Mouse (Mus musculus): ENCODE measurements around the gene Fbxl17.

DNA sequence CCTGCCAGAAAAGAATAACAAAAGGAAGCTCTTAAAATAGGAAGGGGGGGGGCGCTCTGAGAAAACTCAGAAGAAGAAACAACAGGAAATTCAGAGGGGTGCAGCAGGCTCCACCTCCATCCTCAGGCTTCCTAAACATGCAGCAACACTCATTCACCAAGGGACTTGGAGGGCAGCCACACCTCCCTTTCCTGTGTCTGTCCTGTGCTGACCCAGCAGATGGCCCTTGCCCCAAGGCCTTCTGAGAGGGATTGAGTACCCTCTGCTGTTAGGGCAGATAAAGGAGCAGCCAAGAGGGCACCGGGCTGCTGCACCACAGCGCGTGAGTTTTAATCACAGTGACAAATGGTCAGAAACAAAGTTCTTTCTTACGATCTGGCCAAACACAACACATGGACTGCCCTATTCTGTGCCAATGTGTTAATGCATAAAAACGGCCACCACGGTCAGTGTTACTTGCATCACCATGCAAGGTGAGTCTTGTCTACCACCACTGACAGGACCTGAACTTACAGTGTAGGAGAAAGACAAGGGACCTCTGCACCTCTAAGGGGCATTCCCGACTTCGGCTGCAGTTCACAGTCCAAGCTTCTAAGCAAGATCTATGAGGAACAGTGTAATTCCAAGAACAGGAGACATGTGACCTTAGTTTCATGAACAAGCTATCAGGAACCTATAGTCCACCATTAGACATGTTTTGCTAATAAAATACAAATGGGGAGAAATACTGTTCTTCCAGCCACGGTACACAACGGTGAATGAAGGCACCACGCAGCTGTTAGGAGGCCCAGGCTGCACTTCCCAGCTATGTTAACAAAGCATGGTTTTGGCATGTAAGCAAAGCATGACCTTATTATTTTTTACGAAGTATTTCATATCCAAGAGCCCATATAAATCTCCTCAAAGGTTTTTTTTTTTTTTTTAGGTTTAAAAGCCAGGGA is 96.8 kb downstream of the Fbxl17 start:
- TF ChIP-seq POLR2AphosphoS2 (IDR thresholded peaks at IDR 0.05; ENCODE audit: insufficient read length, low read depth) = no peak
- no peak for TF ChIP-seq POLR2A (IDR thresholded peaks at IDR 0.05; ENCODE audit: insufficient read length, low read depth)
- no peak for TF ChIP-seq E2F4 (IDR thresholded peaks at IDR 0.05; ENCODE audit: insufficient read depth)
- TF ChIP-seq REST (IDR thresholded peaks at IDR 0.05; ENCODE audit: insufficient read depth, insufficient read length) = no peak
- TF ChIP-seq USF1 (IDR thresholded peaks at IDR 0.05; ENCODE audit: low read depth) = no peak
- TF ChIP-seq CEBPB (IDR thresholded peaks at IDR 0.05; ENCODE audit: insufficient read depth, poor library complexity, severe bottlenecking) = no peak
- TF ChIP-seq SRF (IDR thresholded peaks at IDR 0.05; ENCODE audit: control insufficient read depth, insufficient read length, low read depth) = no peak
- TF ChIP-seq MYOG (IDR thresholded peaks at IDR 0.05; ENCODE audit: control insufficient read depth in 1 of 3, insufficient read depth in 1 of 3, insufficient read length in 2 of 3, low read depth in 2 of 3) = no peak
- TF ChIP-seq MAX (IDR thresholded peaks at IDR 0.05; ENCODE audit: low read depth) = no peak
- TF ChIP-seq TCF12 (IDR thresholded peaks at IDR 0.05; ENCODE audit: insufficient read depth, poor library complexity, severe bottlenecking) = no peak

All from myocyte (in vitro differentiated cells).